Mouse (Mus musculus): ENCODE data around the gene Teddm2.
A peak's percentile ranks its signal among the peaks of the same experiment; 100 is the strongest.
"Not testable (repeated sequence)": the region's sequence is repeated elsewhere in the genome, so short reads cannot be mapped to it uniquely, and the experiment has no call there.

The Teddm2 gene

DNA sequence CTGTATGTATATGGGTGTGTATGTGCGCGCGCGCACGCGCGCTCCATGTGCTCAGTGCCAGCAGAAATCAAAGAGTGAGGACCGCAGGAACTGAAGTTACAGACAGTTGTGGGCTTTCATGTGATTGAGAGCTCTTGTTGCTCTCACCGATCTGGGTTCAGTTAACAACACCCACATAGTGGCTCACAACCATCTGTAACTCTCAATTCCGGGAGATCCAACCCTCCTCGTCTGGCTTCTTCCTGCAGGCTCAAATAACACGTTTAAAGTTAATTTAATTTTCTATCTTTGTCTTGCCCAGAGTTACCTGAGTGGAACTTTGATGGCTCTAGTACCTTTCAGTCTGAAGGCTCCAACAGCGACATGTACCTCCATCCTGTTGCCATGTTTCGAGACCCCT, 4.2 kb upstream of the Teddm2 start:
- DNase-seq (ENCODE audit: low read depth, low spot score), result no peak

GRCm38 (mm10) chr1:153903006-153903405, 3.0 kb upstream of the Teddm2 start:
- DNase-seq (ENCODE audit: low read depth, low spot score), result no peak

DNA sequence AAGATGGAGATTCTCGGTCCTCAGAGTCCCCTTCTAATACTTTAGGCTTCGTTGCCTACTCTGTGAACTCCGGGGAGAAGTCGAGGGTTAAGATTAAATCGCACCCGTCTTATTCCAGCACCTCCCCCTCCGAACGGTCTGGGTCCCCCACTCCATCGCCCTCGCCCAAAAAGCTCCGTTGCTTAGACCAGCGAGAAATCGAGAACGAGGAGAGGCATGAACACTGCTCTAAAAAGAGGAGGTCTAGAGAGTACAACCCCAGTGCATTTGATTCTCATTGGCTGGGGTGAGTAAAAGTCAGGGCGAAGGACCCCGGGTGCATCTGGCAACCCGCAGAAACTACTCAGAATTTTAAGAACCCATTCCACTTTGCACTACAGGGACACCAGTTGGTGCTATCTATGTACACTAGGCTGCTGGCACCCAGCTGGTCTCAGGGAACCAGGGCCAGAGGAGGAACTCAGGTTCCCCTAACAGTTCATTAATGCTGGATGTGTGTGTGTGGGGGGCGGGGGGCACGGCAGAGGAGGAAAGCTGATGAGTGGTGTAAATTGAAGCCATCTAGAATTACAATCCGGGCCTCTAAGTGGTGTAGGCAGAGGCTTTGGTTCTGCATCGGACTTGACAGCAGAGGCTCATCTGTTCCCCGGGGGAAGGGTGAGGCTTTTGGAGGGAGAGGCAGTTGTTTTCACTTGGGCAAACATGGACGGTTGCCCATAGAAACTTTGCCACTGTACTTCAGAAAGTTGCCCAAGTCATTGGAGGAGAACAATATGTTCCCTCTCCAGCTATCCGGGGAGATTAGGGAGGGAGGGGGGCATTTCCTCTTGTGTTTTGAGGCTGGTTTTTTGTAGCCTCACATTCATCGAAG, 1.1 kb upstream of the Teddm2 start:
- DNase-seq (ENCODE audit: low read depth, low spot score), result no peak

GRCm38 (mm10) chr1:153900381-153900780, 353 bp upstream of the Teddm2 start:
- no peak for DNase-seq (ENCODE audit: low read depth, low spot score)

DNA sequence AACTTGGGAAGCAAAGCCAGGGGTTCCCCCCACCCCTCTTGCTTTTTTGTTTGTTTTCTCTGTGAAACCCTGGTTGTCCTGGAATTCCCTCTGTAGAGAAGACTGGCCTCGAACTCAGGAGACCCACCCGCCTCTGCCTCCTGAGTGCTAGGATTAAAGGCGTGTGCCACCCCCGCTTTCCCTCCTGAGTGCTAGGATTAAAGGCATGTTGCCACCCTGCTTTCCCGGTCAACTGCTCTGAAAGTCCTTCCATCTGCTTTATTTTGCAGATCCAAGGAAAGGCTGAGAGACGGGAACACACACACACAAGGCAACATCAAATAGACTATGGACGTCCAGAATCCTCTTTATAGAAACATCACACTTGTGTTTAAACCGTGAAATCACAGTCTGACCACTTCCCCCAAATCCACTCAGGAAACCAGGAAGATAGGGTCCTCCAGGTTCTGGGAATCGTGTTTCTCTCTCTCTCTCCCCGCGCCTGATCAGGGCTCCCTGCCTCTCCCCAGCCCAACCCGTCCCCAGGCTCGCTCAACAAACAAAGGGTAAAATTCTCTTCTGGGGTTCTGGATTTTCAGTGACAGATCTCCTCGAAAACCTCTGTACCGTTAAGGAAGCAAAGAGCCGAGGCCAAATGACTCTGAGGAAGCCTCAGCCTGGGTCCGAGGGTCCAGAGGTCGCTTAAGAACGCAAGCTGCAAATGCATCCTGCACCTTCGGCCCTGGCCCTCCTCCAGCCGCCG, 868 bp downstream of the Teddm2 start:
- DNase-seq (ENCODE audit: low read depth, low spot score), result no peak

GRCm38 (mm10) chr1:153897196-153897595, 2.8 kb downstream of the Teddm2 start:
- DNase-seq (ENCODE audit: low read depth, low spot score), result no peak

- DNase-seq (ENCODE audit: low read depth, low spot score), result peak; percentile 73
Observed at GRCm38 (mm10) chr1:153894979-153895378, 5.0 kb downstream of the Teddm2 start.

DNA sequence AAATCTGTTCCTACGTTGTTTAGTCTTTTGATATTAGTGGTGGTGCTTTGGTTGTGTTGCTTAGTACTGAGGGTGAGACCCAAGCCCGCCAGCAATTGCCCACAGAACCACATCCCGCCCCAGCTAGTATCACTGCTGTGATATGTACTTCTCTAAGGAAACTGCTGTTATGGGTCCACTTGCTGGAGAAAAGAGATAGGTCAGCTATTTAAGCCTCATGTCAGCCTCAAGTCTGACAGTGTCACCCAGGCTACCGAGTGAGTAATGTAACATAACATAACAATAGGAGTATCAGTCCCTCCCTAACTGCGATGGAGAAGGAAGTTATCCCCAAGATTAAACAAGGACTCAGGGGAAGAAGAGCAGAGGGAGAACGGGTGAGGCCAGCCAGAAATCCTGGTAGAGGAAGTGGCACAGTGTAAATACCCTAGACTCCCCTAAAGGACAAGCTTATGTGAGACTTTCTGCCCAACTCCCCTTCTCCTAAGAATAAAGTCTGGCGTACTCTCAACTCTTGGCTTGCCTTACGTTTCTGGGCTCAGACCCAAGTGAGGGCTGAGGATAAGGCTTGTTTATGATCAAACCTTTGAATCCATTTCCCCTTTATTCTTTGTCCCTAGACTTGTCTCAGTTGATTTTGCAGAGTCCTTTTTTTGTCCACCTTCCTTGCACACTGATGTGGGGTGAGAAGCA, 5.7 kb downstream of the Teddm2 start:
- no peak for DNase-seq (ENCODE audit: low read depth, low spot score)

DNA sequence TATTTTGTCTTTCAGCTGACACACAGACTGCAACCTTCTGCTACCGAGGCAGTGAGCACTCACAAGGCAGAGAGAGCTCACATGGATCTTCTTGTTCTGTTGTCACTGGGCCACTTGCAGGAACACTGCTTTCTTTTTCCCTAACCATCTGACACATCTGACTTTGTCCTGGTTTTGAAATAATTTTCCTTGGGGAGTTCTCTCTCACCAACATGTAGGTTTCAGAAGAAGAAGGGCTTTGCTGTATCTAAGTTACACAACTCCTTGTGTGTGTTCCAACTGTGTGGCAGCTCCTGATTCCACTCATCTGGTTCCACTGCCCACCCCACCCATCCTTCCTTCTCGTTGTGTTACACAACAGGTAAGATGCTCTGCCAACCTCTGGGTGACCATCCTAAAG, 6.3 kb downstream of the Teddm2 start:
- DNase-seq (ENCODE audit: low read depth, low spot score), result no peak

DNA sequence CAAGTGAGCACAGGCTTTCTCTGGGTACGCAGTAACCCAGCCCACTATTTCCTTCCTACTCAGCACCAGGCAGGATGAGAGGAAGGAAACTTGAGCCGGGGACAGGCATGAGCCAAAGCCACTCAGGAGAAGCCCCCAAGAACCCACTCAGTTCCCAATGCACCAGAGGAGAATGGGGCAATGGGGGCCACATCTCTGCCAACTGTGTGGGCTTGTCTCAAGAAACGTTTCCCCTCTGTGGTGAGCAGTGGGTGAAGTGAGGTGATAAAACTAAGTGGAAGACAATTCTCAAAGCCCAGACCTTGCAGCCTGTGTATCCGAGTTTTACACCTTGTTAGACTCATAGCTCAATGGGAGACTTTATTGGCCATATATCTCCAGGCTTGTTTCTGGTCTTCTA, 8.6 kb downstream of the Teddm2 start, which contains the start of gene Teddm1a:
Gene Teddm1a, plus strand, starts transcription at position 301 of the 400 bp plus-strand sequence.
- DNase-seq (ENCODE audit: low read depth, low spot score), result no peak

- no peak for DNase-seq (ENCODE audit: low read depth, low spot score)
Observed at GRCm38 (mm10) chr1:153890121-153890520, 9.9 kb downstream of the Teddm2 start.

DNA sequence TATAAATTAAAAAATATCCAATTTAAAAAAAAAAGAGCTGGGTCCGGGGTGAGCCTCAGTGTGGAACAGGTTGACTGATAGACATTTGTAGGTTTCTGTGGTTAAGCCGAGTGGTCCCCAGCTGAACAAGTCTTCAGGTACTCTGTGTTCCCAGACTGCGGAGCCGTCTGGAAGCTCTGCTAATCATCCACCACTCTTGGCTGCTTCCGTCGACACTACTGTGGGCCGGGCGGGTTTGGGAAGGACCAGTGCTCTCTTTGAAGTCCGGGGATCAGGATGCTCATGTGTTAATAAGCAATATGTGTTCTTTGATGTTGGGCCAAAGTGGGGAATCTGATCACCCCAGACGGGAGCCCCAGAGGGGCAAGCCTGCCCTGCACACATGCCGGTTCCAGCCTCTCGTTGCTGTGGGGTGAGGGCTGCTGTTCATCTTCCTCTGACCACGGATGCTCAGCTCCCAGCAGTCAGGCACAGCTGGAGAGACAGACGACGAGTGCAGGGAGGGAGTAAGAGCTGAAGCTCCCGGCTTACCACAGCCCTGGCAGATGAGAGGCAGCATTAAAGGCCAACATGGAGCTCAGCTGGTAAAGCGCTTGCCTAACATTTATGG, 13.9 kb downstream of the Teddm2 start:
- DNase-seq (ENCODE audit: low read depth, low spot score), result no peak

DNA sequence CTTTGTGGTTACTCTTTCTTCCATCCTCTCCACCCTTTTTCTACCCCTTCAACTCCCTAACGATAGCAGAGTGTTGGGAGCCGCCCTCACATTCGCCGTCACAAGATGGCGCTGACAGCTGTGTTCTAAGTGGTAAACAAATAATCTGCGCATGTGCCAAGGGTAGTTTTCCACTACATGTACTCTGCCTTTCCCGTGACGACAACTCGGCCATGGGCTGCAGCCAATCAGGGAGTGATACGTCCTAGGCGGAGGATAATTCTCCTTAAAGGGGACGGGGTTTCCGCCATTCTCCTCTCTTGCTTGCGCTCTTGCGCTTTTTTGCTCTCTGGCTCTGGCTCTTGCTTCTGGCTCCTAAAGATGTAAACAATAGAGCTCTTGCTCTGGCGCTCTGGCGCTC, 19.6 kb downstream of the Teddm2 start:
- not testable (repeated sequence) for DNase-seq (ENCODE audit: low read depth, low spot score)

- no peak for DNase-seq (ENCODE audit: low read depth, low spot score)
Observed at GRCm38 (mm10) chr1:153874045-153874444, 26.0 kb downstream of the Teddm2 start, which contains the start of gene Teddm1b. Gene Teddm1b, plus strand, starts transcription at chr1:153874345.

GRCm38 (mm10) chr1:153855946-153856345, 44.1 kb downstream of the Teddm2 start:
- no peak for DNase-seq (ENCODE audit: low read depth, low spot score)

DNA sequence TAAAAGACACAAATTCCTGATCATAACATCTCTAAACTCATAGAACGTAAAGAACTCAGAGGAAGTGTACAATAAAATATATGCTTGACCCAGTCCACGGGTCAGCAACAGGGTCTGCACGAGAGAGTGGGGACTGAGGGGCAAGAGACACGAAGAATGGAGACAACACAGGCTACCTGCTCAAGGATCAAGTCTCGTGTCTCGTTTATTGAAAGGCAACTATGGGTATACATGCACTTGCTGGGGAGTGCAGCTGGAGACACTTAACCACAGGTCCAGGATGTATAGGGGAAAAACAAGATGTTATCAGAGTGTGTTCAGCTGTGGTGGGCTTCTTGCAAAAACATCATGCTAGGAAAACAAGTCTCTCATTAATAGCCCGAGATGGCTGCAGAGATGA, 47.3 kb downstream of the Teddm2 start:
- DNase-seq (ENCODE audit: low read depth, low spot score), result not testable (repeated sequence)

DNA sequence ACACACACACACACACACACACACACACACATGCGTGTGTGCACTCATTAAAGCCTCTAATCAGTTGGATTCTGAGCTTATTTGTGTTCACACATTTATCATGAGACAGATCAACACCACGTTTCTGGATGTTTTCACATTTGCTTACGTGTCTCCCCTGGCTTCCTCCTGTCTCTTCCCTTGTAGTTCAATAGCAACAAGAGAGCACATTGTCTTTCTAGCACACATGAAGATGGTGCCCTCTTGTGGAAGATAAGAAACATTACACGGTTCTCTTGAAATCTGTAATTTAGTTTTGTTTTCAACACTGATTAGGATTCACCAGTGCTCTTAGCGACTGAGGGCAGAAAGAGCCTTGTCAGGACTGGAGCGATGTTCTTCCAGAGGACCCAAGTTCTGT, 53.2 kb downstream of the Teddm2 start:
- peak; percentile 49 for DNase-seq (ENCODE audit: low read depth, low spot score)

- no peak for DNase-seq (ENCODE audit: low read depth, low spot score)
Observed at GRCm38 (mm10) chr1:153846420-153846819, 53.6 kb downstream of the Teddm2 start.

DNA sequence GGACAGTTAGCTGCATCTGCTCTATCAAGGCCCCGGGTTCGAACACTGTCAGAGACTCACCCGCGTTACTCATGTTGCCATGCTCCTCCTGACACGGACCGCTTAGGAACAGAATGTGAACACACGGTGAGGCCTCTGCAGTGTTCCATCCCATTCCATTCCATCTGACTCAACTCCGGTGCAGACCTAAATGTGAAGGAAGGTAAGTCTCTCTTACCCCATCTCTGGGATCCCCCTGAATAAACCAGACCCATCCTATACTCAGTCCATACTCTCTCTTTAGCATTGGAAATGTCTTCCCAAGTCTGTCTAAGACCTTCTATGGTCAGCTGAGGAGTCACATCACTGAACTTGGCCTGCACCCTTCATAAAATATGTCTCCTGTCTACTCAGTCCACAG, 56.0 kb downstream of the Teddm2 start, which contains the start of gene Rgsl1:
Gene Rgsl1, minus strand, starts transcription at position 101 of the 400 bp plus-strand sequence.
- DNase-seq (ENCODE audit: low read depth, low spot score), result no peak

DNA sequence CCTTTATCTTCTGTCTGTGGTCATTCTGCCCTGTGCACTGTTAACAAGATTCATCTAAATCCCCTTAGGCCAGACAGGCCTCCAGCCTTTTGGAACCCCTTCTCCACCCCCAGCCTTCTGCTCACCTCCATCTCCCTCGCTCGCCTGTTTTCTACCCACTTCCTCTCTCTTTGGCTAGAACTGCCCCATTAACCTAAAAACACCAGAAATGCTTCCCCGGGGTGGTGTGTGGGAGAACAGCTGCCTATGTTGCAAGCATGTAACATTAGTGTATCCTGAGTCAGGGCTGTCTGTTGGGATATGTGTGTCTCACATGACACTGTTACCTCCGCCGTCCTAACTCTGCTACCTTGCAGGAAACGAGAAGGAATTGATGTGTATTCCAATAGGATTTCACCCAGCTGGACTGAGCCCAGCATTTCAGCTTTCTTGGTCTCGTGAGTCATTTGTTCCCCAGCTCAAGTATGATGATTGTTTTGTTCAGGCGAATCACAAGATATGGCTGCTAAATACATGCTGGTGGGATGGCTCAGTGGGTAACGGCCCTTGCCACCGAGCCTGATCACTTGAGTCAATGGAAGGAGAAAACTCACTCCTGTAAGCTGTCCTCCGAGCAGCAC, 57.8 kb downstream of the Teddm2 start:
- peak; percentile 5 for DNase-seq (ENCODE audit: low read depth, low spot score)

DNA sequence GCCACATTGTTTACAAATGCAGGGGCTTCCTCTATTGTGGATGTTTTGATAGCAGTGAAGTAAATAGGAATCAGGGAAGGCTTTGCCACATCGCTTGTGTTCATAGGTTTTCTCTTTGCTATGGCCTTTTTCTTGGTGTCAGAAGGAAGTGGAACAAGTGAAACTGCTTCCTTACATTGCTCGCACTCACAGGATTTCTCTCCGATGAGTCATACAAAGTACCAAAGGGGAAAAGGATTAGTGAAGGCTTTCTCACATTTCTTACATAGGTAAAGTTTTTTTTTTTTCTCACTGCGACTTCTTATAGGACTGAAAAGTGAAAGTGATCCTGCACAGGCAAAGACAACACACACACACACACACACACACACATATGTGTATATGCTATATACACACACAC, 64.0 kb downstream of the Teddm2 start:
- DNase-seq (ENCODE audit: low read depth, low spot score), result no peak
